Mouse (Mus musculus) ES-E14 (cell line): ENCODE results near the gene Tmem104. TPM values are rescaled to one million over a fixed set of nuclear protein-coding genes. Genes with fewer than 3 reads are reported as not detected.

ENCODE experiments used
- DNase-seq: peaks from one replicate; pipeline ENCODE4 v3.0.0-alpha.2; 2013; ENCODE audit warnings: low read depth, low spot score
- H3K27ac ChIP-seq: 2 replicates; pipeline ENCODE4 v1.5.1; 2012; ENCODE audit warnings: low read depth, mild to moderate bottlenecking, low read length, moderate library complexity, mixed read lengths; ENCODE audit not compliant: poor library complexity, insufficient read depth, severe bottlenecking
- H3K36me3 ChIP-seq: 2 replicates; pipeline ENCODE4 v1.6.1; 2012; ENCODE audit warnings: mild to moderate bottlenecking, low read length, moderate library complexity, mixed read lengths; ENCODE audit not compliant: control insufficient read depth, poor library complexity, insufficient read depth, severe bottlenecking
- H3K4me1 ChIP-seq, 2 experiments: fragments of 150-350 bp in 1 of 2; sonication (generic) in 1 of 2; 2 replicates each; pipeline ENCODE4 v1.6.1; 2012; ENCODE audit warnings: low read length in 2 of 2, mild to moderate bottlenecking in 1 of 2, mixed read lengths in 1 of 2; ENCODE audit not compliant: control insufficient read depth in 2 of 2, insufficient read depth in 2 of 2, poor library complexity in 1 of 2
- H3K4me3 ChIP-seq, 2 experiments: fragments of 150-350 bp in 1 of 2; sonication (generic) in 1 of 2; 2 replicates each; pipeline ENCODE4 v1.5.1; 2012; ENCODE audit warnings: low read length in 2 of 2, low read depth in 1 of 2, mild to moderate bottlenecking in 1 of 2, mixed read lengths in 1 of 2; ENCODE audit not compliant: insufficient read depth in 1 of 2, poor library complexity in 1 of 2, severe bottlenecking in 1 of 2
- H3K9ac ChIP-seq: 2 replicates; pipeline ENCODE4 v1.6.1; 2012; ENCODE audit warnings: low read depth, mild to moderate bottlenecking, low read length, mixed read lengths; ENCODE audit not compliant: poor library complexity, insufficient read depth, severe bottlenecking
- H3K9me3 ChIP-seq: fragments of 150-350 bp; sonication (generic); 2 replicates; pipeline ENCODE4 v1.6.1; 2012; ENCODE audit warnings: low read depth, mild to moderate bottlenecking, low read length; ENCODE audit not compliant: control insufficient read depth, insufficient read depth
- CHD2 ChIP-seq: IDR thresholded peaks from 2 replicates; pipeline ENCODE4 v1.6.1; 2014; ENCODE audit warnings: mild to moderate bottlenecking, low read depth, low read length, inconsistent platforms
- HCFC1 ChIP-seq: IDR thresholded peaks from 2 replicates; pipeline ENCODE4 v1.6.1; 2012; ENCODE audit warnings: low read length, inconsistent platforms, borderline replicate concordance; ENCODE audit not compliant: insufficient read depth
- MAFK ChIP-seq: IDR thresholded peaks from 2 replicates; pipeline ENCODE4 v1.6.1; 2014; ENCODE audit warnings: mild to moderate bottlenecking, low read depth, low read length, inconsistent platforms; ENCODE audit not compliant: insufficient read depth
- ZC3H11A ChIP-seq: IDR thresholded peaks from 2 replicates; pipeline ENCODE4 v1.6.1; 2012; ENCODE audit warnings: low read depth, mild to moderate bottlenecking, inconsistent platforms, low read length, borderline replicate concordance
- ZNF384 ChIP-seq: IDR thresholded peaks from 2 replicates; pipeline ENCODE4 v1.6.1; 2012; ENCODE audit warnings: low read depth, low read length, inconsistent platforms
- in situ Hi-C, 2 experiments: fragments of 600-800 bp; cut with MboI; formaldehyde crosslinking; loops; one replicate each; pipeline ENCODE4 v1.15.1; 2025; ENCODE audit warnings: low sequenced_read_pairs in 2 of 2, inconsistent platforms in 1 of 2; ENCODE audit not compliant: unreplicated experiment in 2 of 2
- total RNA-seq: library from RNA; depleted of rRNA; stranded (reverse); fragments of 300-350 nt; gene quantifications from 2 replicates; pipeline ENCODE4 v1.2.3, GENCODE M21; 2012

Gene Tmem104
- total RNA-seq, 1 experiment: 14.7 TPM

GRCm38 (mm10) chr11:115212116-115212515, 24.8 kb downstream of the Tmem104 start:
- H3K36me3 ChIP-seq: no peaks in the 10 kb centered on the region
- no peaks in the 10 kb centered on the region for H3K9me3 ChIP-seq
- no peak for DNase-seq
- in situ Hi-C loops: no loop called here
- no peak overlapping the region for H3K27ac ChIP-seq
- H3K4me1 ChIP-seq: peaks cover 5 to 23% of the 10 kb centered on the region in 2 experiments
- no peak overlapping the region for H3K4me3 ChIP-seq
- TF ChIP-seq HCFC1: no peak
- no peak overlapping the region for H3K9ac ChIP-seq

- Histone ChIP-seq H3K4me3 (no peak overlapping the region), H3K9me3 (no peaks in the 10 kb centered on the region), H3K36me3 (no peaks in the 10 kb centered on the region; the same call in 1 of the 2 replicates), H3K4me1 (peaks cover 6 to 25% of the 10 kb centered on the region in 2 experiments), H3K9ac (no peak overlapping the region), H3K27ac (no peak overlapping the region)
- TF ChIP-seq MAFK (no peak), HCFC1 (no peak), ZNF384 (no peak), ZC3H11A (no peak), CHD2 (no peak)
- DNase-seq: no peak
- in situ Hi-C loops: no loop called here
Observed at GRCm38 (mm10) chr11:115215123-115215522, 27.8 kb downstream of the Tmem104 start.

- Histone ChIP-seq H3K9ac (no peak overlapping the region), H3K4me3 (no peak overlapping the region)
- in situ Hi-C loops: no loop called here
Observed at GRCm38 (mm10) chr11:115217439-115218410, 30.4 kb downstream of the Tmem104 start.

GRCm38 (mm10) chr11:115219263-115219662, 32.0 kb downstream of the Tmem104 start:
- DNase-seq: no peak
- Histone ChIP-seq H3K9ac (no peak overlapping the region), H3K4me3 (no peak overlapping the region), H3K36me3 (no peaks in the 10 kb centered on the region; the same call in 1 of the 2 replicates), H3K4me1 (peaks cover 6 to 18% of the 10 kb centered on the region in 2 experiments), H3K9me3 (no peaks in the 10 kb centered on the region), H3K27ac (peak overlapping the region; percentile 63)
- in situ Hi-C loops: no loop called here
- TF ChIP-seq ZC3H11A (no peak), ZNF384 (no peak), MAFK (no peak), HCFC1 (no peak), CHD2 (no peak)

More at GRCm38 (mm10) chr11:115217439-115218410, 30.4 kb downstream of the Tmem104 start:
- DNase-seq: no peak
- no peak overlapping the region for H3K27ac ChIP-seq
- TF ChIP-seq ZNF384: no peak
- TF ChIP-seq CHD2: no peak
- TF ChIP-seq ZC3H11A: no peak
- TF ChIP-seq HCFC1: no peak
- TF ChIP-seq MAFK: no peak
- H3K4me1 ChIP-seq: peaks cover 6 to 18% of the 10 kb centered on the region in 2 experiments
- H3K36me3 ChIP-seq: no peaks in the 10 kb centered on the region; the same call in 1 of the 2 replicates
- no peaks in the 10 kb centered on the region for H3K9me3 ChIP-seq
